Mouse (Mus musculus): ENCODE data around the gene Pdss1. TPM values are rescaled to one million over a fixed set of nuclear protein-coding genes. Genes with fewer than 3 reads are reported as not detected.
"Not testable (repeated sequence)": the region's sequence is repeated elsewhere in the genome, so short reads cannot be mapped to it uniquely, and the experiment has no call there.

Gene Pdss1
- polyA plus RNA-seq (2016; fragmentation: Nextera tagmentation; extraction: Ambion mirVana), result 21.9 and 22.2 TPM in 2 replicates

DNA sequence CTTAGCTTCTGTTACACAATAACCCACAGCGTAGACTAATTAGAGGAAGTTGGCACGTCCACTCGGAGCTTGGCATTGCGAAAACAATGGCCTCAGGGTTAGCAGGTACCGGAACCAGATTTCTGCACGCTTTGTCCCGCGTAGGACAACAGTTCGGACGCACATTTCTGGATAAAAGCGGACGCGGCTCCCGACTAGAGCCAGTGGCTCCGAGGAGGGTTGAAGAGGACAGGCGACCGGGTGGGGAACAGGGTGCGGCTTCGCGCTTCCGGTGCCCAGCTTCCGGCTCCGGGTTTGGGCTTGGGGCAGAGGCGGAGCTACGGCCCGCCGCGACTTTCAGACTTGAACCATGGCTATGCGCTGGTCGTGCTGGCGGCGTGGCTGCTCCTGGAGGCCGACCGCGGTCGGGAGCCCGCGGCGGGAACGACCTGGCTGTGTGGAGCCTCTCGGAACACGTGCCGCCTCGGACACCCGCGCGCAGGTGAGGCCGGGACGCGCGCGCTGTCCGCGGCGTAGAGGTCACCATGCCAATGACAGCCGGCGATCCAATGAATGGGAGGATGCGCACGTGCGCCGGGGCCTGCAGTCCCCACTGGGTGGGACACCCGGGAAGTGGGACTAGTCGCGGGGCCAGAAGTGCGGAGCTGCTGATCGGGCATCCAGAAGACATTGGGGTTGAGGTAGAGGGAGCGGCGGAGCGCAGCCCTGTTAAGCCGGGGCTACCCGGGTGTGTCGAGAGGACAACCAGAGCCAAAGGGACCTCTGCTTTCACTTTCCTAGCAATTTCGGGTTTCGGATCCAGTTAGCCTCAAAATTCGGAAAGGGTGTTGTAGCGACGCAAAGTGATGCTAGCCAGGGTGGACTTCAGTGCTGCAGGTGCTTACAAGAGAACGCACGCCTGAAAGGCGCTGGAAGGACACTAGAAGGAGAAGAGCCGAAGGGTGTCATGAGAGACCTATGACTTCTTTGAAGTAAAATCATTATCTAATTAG lies at the start of gene Pdss1:
Gene Pdss1, plus strand, starts transcription at position 241 of the 992 bp plus-strand sequence.
- Histone ChIP-seq H3K27ac (peak within 1 kb of the TSS; percentile 85), H3K4me2 (peak within 1 kb of the TSS; percentile 76), H3K4me1 (peaks cover 18% of the 10 kb centered on the region), H3K36me3 (peaks cover 11% of the 10 kb centered on the region), H3K27me3 (replicated peaks) (no peaks in the 10 kb centered on the region), H3K9me3 (replicated peaks) (no peaks in the 10 kb centered on the region), H3K9ac (peak within 1 kb of the TSS; percentile 86), H3K4me3 (peak within 1 kb of the TSS; percentile 93)
- under 1% methylated on average over 81 of the region's 81 CpGs for WGBS (ENCODE audit: insufficient replicate concordance)
- peak; percentile 99 for ATAC-seq

DNA sequence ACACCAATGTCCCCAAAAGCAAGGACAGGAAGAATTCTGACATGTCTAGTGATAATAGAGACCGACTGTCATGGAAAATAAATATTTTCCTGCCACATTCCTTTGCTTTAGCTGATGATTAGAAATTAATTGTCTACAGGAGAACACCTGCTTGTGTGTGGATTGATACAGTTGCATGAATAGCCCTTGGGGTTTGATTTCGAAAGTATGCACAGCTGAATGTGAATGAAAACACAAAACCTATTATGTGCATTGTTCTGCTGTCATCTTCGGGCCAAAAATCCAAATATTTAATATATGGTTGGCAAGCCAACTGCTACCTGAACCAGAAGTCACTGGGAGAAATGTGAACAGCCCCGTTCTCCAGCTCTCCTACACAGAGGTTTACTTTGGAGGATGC lies 43.4 kb upstream of the Pdss1 start:
- no peaks in the 10 kb centered on the region for H3K27me3 ChIP-seq (replicated peaks)
- H3K27ac ChIP-seq, result no peak overlapping the region
- WGBS (ENCODE audit: insufficient replicate concordance), result 69% methylated on average over 4 of the region's 4 CpGs
- no peaks in the 10 kb centered on the region for H3K9me3 ChIP-seq (replicated peaks)
- H3K36me3 ChIP-seq, result peaks cover 13% of the 10 kb centered on the region; the same call in 1 of the 2 replicates
- no peak overlapping the region for H3K4me2 ChIP-seq
- H3K4me3 ChIP-seq, result no peak overlapping the region
- no peak for ATAC-seq
- no peak overlapping the region for H3K9ac ChIP-seq
- H3K4me1 ChIP-seq, result no peaks in the 10 kb centered on the region

DNA sequence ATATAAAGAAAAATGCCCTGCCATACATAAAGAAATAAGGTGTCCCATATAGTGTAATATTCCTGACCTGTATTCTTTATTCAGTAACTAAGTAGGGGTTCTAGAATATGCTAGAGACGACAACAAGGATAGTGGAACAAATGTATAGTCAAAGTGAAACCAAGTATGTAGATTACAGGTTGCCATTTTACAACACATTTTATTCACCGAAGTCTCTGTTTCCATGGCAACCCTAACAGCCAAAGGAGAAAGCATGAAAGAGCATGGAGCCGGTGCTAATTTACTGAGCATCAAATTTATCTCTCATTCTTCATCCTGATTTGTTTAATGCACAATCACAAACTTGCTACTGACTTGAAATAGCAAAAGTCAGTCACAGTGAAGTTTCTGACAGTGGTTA lies 37.8 kb upstream of the Pdss1 start:
- Histone ChIP-seq H3K9me3 (replicated peaks) (no peaks in the 10 kb centered on the region), H3K9ac (no peak overlapping the region), H3K4me2 (no peak overlapping the region), H3K27ac (no peak overlapping the region), H3K27me3 (replicated peaks) (no peaks in the 10 kb centered on the region), H3K4me3 (no peak overlapping the region), H3K36me3 (peaks cover 7% of the 10 kb centered on the region; the same call in 1 of the 2 replicates), H3K4me1 (no peaks in the 10 kb centered on the region)
- no peak for ATAC-seq
- WGBS (ENCODE audit: insufficient replicate concordance), result 77% methylated on average over 3 of the region's 3 CpGs

- Histone ChIP-seq H3K4me2 (no peak overlapping the region), H3K9ac (no peak overlapping the region), H3K36me3 (peaks cover 5% of the 10 kb centered on the region; the same call in 1 of the 2 replicates), H3K9me3 (replicated peaks) (no peaks in the 10 kb centered on the region), H3K4me1 (no peaks in the 10 kb centered on the region), H3K27ac (no peak overlapping the region), H3K4me3 (no peak overlapping the region), H3K27me3 (replicated peaks) (no peaks in the 10 kb centered on the region)
- ATAC-seq, result no peak
- 78% methylated on average over 2 of the region's 2 CpGs for WGBS (ENCODE audit: insufficient replicate concordance)
These were observed 33.1 kb upstream of the Pdss1 start for GRCm38 (mm10) chr2:22862194-22862593.

- H3K27ac ChIP-seq; H3K4me3 ChIP-seq; H3K4me2 ChIP-seq; H3K9ac ChIP-seq; H3K9me3 ChIP-seq (replicated peaks); H3K4me1 ChIP-seq; H3K27me3 ChIP-seq (replicated peaks): not testable (repeated sequence)
- ATAC-seq, result peak; percentile 70
- H3K36me3 ChIP-seq, result peaks cover 22% of the 10 kb centered on the region; the same call in 1 of the 2 replicates
- WGBS (ENCODE audit: insufficient replicate concordance), result 5% methylated on average over 6 of the region's 6 CpGs
These were observed 30.8 kb upstream of the Pdss1 start for GRCm38 (mm10) chr2:22864394-22865037.

DNA sequence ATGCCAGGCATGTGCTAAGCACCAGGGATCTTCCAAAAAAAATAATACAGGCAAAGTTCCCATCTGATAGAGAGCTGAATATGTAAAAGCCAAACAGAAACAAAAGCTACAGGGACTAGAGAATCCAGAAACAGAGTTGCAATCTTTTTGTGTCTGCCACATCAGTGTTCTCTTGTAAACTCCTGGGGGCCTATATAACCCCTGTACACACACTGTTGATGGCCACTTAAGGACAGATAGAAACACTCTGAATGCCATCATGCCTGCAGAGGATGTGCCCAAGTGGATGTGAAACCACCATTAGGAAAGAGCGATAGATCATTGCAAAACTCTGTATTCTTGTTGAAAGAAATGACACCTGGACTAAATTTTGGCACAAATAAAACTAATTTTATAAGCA lies 29.5 kb upstream of the Pdss1 start:
- H3K4me1 ChIP-seq, result no peaks in the 10 kb centered on the region
- H3K9me3 ChIP-seq (replicated peaks), result no peaks in the 10 kb centered on the region
- no peak overlapping the region for H3K27ac ChIP-seq
- H3K27me3 ChIP-seq (replicated peaks), result no peaks in the 10 kb centered on the region
- no peak overlapping the region for H3K4me3 ChIP-seq
- H3K4me2 ChIP-seq, result no peak overlapping the region
- no peak for ATAC-seq
- WGBS (ENCODE audit: insufficient replicate concordance), result 84% methylated on average over 1 of the region's 1 CpGs
- H3K9ac ChIP-seq, result no peak overlapping the region
- peaks cover 24% of the 10 kb centered on the region for H3K36me3 ChIP-seq

DNA sequence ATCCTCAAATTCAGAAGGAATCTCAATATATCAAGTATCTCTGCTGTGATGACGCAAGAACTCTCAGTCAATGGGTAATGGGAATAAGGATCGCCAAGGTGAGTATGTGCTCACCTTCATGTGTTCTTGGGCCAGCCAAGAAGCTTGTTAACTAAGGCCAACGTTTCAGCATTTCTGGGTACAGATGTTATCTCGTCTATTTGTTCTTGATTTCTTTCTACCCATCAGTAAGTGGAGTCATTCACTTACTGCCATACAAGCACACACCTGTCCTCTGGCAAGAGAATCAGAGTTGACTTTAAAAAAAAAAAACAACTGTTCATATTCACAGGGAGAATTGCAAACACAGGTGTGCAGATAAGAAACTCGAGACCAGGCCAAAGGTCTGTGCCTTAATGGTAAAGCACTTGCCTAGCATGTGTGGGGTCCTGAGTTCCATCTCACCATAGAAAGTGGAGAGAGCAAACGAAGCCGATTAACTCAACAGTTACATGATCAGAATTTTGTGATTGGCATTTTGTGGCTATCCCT lies 28.4 kb upstream of the Pdss1 start:
- no peak overlapping the region for H3K9ac ChIP-seq
- H3K9me3 ChIP-seq (replicated peaks), result no peaks in the 10 kb centered on the region
- WGBS (ENCODE audit: insufficient replicate concordance), result 72% methylated on average over 7 of the region's 7 CpGs
- H3K4me2 ChIP-seq, result no peak overlapping the region
- H3K4me3 ChIP-seq, result no peak overlapping the region
- no peak for ATAC-seq
- H3K27ac ChIP-seq, result no peak overlapping the region
- H3K36me3 ChIP-seq, result peaks cover 35% of the 10 kb centered on the region
- H3K4me1 ChIP-seq, result no peaks in the 10 kb centered on the region
- no peaks in the 10 kb centered on the region for H3K27me3 ChIP-seq (replicated peaks)

DNA sequence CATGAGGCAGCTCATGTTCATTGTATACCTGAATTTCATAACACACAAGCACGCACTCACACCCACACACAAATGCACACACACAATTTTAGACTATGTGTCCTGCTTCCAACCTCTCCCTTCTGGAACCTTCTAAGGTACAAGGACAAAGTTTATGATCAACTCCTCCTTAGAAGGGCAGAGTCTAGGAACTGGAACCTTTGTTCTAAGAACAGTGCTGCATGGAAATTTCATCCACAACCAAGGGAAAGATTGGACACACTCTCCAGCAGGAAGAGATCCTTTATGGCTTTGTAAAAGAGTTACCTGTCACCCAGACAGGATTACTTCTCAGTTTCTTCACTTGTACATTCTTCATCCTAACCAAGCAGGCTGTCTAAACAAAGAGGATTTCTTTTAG lies 22.2 kb upstream of the Pdss1 start:
- Histone ChIP-seq H3K4me1 (no peaks in the 10 kb centered on the region), H3K27me3 (replicated peaks) (no peaks in the 10 kb centered on the region), H3K4me2 (no peak overlapping the region), H3K27ac (no peak overlapping the region), H3K36me3 (peaks cover 35% of the 10 kb centered on the region), H3K9ac (no peak overlapping the region), H3K9me3 (replicated peaks) (no peaks in the 10 kb centered on the region), H3K4me3 (no peak overlapping the region)
- 79% methylated on average over 1 of the region's 1 CpGs for WGBS (ENCODE audit: insufficient replicate concordance)
- ATAC-seq, result no peak

DNA sequence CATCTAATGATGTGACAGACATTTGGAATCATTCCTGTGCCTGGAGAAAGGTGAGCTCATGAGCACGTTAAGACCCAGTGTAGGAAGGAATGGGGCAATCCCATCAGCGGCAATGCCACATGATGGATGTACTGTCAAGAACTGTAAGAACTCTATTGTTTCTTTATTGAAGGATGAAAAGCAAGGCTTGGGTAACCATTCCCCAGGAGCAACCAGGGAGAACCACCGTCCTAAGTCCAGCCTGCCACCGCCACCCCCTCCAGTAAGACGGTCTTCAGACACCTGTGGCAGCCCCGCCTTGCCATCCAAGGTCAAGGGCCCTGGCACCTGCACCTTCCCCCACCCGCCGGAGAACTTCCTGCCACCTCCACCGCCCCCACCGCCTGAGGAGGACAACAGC lies 20.7 kb upstream of the Pdss1 start:
- Histone ChIP-seq H3K27me3 (replicated peaks) (no peaks in the 10 kb centered on the region), H3K36me3 (peaks cover 25% of the 10 kb centered on the region), H3K4me2 (no peak overlapping the region), H3K9ac (no peak overlapping the region), H3K4me1 (no peaks in the 10 kb centered on the region), H3K27ac (no peak overlapping the region), H3K4me3 (no peak overlapping the region), H3K9me3 (replicated peaks) (no peaks in the 10 kb centered on the region)
- ATAC-seq, result no peak
- WGBS (ENCODE audit: insufficient replicate concordance), result 69% methylated on average over 10 of the region's 10 CpGs

- Histone ChIP-seq H3K36me3 (peaks cover 16% of the 10 kb centered on the region), H3K9me3 (replicated peaks) (no peaks in the 10 kb centered on the region), H3K4me2 (no peak overlapping the region), H3K4me3 (no peak overlapping the region), H3K9ac (no peak overlapping the region), H3K4me1 (no peaks in the 10 kb centered on the region), H3K27me3 (replicated peaks) (0 out of 2 replicates have a peak, but pooled peaks cover 5% of the 10 kb centered on the region), H3K27ac (no peak overlapping the region)
- ATAC-seq, result no peak
- WGBS (ENCODE audit: insufficient replicate concordance), result 74% methylated on average over 3 of the region's 3 CpGs
These were observed 18.7 kb upstream of the Pdss1 start for GRCm38 (mm10) chr2:22876614-22877013.

DNA sequence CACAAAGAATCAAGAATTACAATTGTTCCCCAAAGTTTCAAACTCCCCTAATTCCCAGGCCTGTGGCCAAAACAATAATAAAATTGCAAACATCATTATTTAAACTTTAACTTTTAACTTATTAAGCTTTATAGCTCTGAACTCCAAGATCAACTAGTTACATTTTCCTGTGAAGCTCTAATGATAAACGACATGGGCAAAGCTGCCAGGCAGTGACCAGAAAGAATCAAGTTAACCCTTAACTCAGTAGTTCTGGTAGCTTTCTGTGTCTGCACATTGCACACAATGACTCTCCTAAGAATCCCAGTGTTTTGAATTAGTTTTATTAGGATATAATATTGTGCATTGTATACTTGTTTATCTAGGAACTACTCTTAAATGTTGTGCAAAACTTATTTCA lies 16.5 kb upstream of the Pdss1 start:
- no peaks in the 10 kb centered on the region for H3K4me1 ChIP-seq
- 36% methylated on average over 1 of the region's 1 CpGs for WGBS (ENCODE audit: insufficient replicate concordance)
- H3K9ac ChIP-seq, result no peak overlapping the region
- no peaks in the 10 kb centered on the region for H3K9me3 ChIP-seq (replicated peaks)
- H3K36me3 ChIP-seq, result peaks cover 11% of the 10 kb centered on the region
- ATAC-seq, result no peak
- no peak overlapping the region for H3K4me3 ChIP-seq
- no peak overlapping the region for H3K4me2 ChIP-seq
- no peak overlapping the region for H3K27ac ChIP-seq
- 0 out of 2 replicates have a peak, but pooled peaks cover 5% of the 10 kb centered on the region for H3K27me3 ChIP-seq (replicated peaks)

- H3K4me2 ChIP-seq, result not testable (repeated sequence)
- WGBS (ENCODE audit: insufficient replicate concordance), result 62% methylated on average over 3 of the region's 3 CpGs
These were observed 14.6 kb upstream of the Pdss1 start for GRCm38 (mm10) chr2:22880726-22881125.

More at GRCm38 (mm10) chr2:22880726-22881125, 14.6 kb upstream of the Pdss1 start:
- not testable (repeated sequence) for H3K36me3 ChIP-seq; H3K27me3 ChIP-seq (replicated peaks); H3K9ac ChIP-seq; H3K4me3 ChIP-seq; H3K4me1 ChIP-seq; H3K27ac ChIP-seq; H3K9me3 ChIP-seq (replicated peaks); ATAC-seq
